Mouse (Mus musculus) NIH3T3 (cell line): ENCODE results near the gene Trim29.

Experiments
- DNase-seq: peaks from one replicate; pipeline ENCODE4 v3.0.0-alpha.2; 2012; ENCODE audit warnings: low read depth

Trim29 gene

DNA sequence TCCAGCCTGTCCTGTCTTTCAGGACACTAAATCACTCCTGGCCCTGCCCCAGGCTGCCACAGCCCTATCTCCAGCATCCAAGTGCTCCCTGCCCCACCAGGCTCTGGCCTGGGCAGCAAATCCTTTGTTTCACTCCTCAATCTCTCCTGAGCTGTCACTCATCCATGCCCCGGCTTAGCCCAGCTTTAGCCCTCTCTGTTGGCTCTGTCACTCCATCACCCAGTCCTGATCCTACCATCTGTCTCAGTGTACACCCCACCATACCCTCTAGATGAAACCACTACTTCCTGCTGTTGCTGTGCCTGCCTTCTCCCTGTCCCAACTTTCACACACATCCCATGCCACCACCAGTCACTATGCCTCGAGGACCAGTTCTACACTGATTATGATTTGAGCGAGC, 73.8 kb downstream of the Trim29 start:
- DNase-seq: no peak
